Mouse (Mus musculus) neural tube, embryonic 11.5 days (tissue): Measurements from ENCODE around the gene BC025920. TPM values are rescaled to one million over a fixed set of nuclear protein-coding genes. Genes with fewer than 3 reads are reported as not detected.
A peak's percentile ranks its signal among the peaks of the same experiment; 100 is the strongest.

Experiments used
- ATAC-seq: fragments of 200-750 bp; cut with Nextera tagmentation; 2 replicates; pipeline ENCODE4 v1.8.0; 2017; ENCODE audit warnings: moderate number of reproducible peaks, mild to moderate bottlenecking, moderate TSS enrichment, moderate library complexity; ENCODE audit not compliant: insufficient read depth, low FRiP score, low TSS enrichment
- DNase-seq: peaks from one replicate; pipeline ENCODE4 v3.0.0-alpha.2; 2015; ENCODE audit warnings: low spot score
- H3K27ac ChIP-seq: fragments of 300-500 bp; sonication (generic); 2 replicates; pipeline ENCODE4 v1.5.1; 2014; ENCODE audit warnings: low read depth, mild to moderate bottlenecking, low read length
- H3K27me3 ChIP-seq: fragments of 300-500 bp; sonication (generic); 2 replicates; pipeline ENCODE4 v1.6.1; 2014; ENCODE audit warnings: mild to moderate bottlenecking, low read length, mixed read lengths; ENCODE audit not compliant: control insufficient read depth, insufficient read depth
- H3K36me3 ChIP-seq: fragments of 300-500 bp; sonication (generic); 2 replicates; pipeline ENCODE4 v1.6.1; 2014; ENCODE audit warnings: mild to moderate bottlenecking, low read length, moderate library complexity, mixed read lengths; ENCODE audit not compliant: control insufficient read depth, insufficient read depth
- H3K4me1 ChIP-seq: fragments of 300-500 bp; sonication (generic); 2 replicates; pipeline ENCODE4 v1.6.1; 2014; ENCODE audit warnings: low read length, mixed read lengths; ENCODE audit not compliant: control insufficient read depth, insufficient read depth
- H3K4me2 ChIP-seq: fragments of 300-500 bp; sonication (generic); 2 replicates; pipeline ENCODE4 v1.6.1; 2014; ENCODE audit warnings: low read depth, mild to moderate bottlenecking, moderate library complexity
- H3K4me3 ChIP-seq: fragments of 300-500 bp; sonication (generic); 2 replicates; pipeline ENCODE4 v1.5.1; 2014; ENCODE audit warnings: low read depth, low read length
- H3K9ac ChIP-seq: fragments of 300-500 bp; sonication (generic); 2 replicates; pipeline ENCODE4 v1.6.1; 2014; ENCODE audit warnings: mild to moderate bottlenecking, low read length
- H3K9me3 ChIP-seq: fragments of 300-500 bp; sonication (generic); 2 replicates; pipeline ENCODE4 v1.6.1; 2016; ENCODE audit warnings: low read length; ENCODE audit not compliant: control insufficient read depth
- WGBS: fragments of 180-500 bp; shearing (Covaris S2); extraction: QIAGEN DNeasy Blood & Tissue Kit; methylation state at CpG from one replicate; pipeline ENCODE4 v1.1.7; 2014; 5-methylcytosine and 5-hydroxymethylcytosine counted together
- polyA plus RNA-seq: library from polyadenylated mRNA; unstranded; fragments of >200 nt; fragmentation: Nextera tagmentation; extraction: Ambion mirVana; gene quantifications from 2 replicates; pipeline ENCODE4 v1.2.1, GENCODE M21; 2014

Gene BC025920
- polyA plus RNA-seq, 1 experiment from 2014 or later: 0.80 TPM

- H3K27me3 ChIP-seq: peaks cover 48% of the 10 kb centered on the region
- DNase-seq: peak; percentile 95
- peak; percentile 92 for ATAC-seq
- H3K4me2 ChIP-seq: peak overlapping the region; percentile 47
- H3K9ac ChIP-seq: no peak overlapping the region
- no peaks in the 10 kb centered on the region for H3K9me3 ChIP-seq
- no peak overlapping the region for H3K27ac ChIP-seq
- peak overlapping the region; percentile 26 for H3K4me3 ChIP-seq
- WGBS: 0% methylated on average over 18 of the region's 18 CpGs
- no peaks in the 10 kb centered on the region for H3K36me3 ChIP-seq
- peaks cover 35% of the 10 kb centered on the region for H3K4me1 ChIP-seq
Measured at GRCm38 (mm10) chr10:81571501-81571876, 34.6 kb upstream of the BC025920 start.

- Histone ChIP-seq H3K4me1 (peaks cover 35% of the 10 kb centered on the region), H3K4me3 (no peak overlapping the region), H3K27me3 (peaks cover 52% of the 10 kb centered on the region), H3K9me3 (no peaks in the 10 kb centered on the region), H3K4me2 (peak overlapping the region; percentile 21), H3K36me3 (no peaks in the 10 kb centered on the region), H3K27ac (no peak overlapping the region), H3K9ac (no peak overlapping the region)
- WGBS: 2% methylated on average over 9 of the region's 9 CpGs
- DNase-seq: no peak
- ATAC-seq: no peak
Measured at GRCm38 (mm10) chr10:81572133-81572671, 33.9 kb upstream of the BC025920 start.

- Histone ChIP-seq H3K27ac (no peak overlapping the region), H3K36me3 (no peaks in the 10 kb centered on the region), H3K9me3 (no peaks in the 10 kb centered on the region), H3K27me3 (peaks cover 47% of the 10 kb centered on the region), H3K4me2 (no peak overlapping the region; the same call in 1 of the 2 replicates), H3K9ac (no peak overlapping the region), H3K4me3 (no peak overlapping the region), H3K4me1 (peaks cover 35% of the 10 kb centered on the region)
- WGBS: 7% methylated on average over 9 of the region's 9 CpGs
- no peak for DNase-seq
- ATAC-seq: no peak
Measured at GRCm38 (mm10) chr10:81572975-81573374, 33.1 kb upstream of the BC025920 start.

GRCm38 (mm10) chr10:81574081-81575056 lies 31.7 kb upstream of the BC025920 start, which contains the start of gene Tle2:
Gene Tle2 (plus strand): TSS chr10:81574561.
- Histone ChIP-seq H3K36me3 (no peaks in the 10 kb centered on the region), H3K9ac (peak within 1 kb of the TSS; percentile 56), H3K4me2 (peak within 1 kb of the TSS; percentile 65), H3K27me3 (peaks cover 47% of the 10 kb centered on the region), H3K4me1 (peaks cover 24% of the 10 kb centered on the region), H3K27ac (no peak within 1 kb of the TSS), H3K4me3 (peak within 1 kb of the TSS; percentile 41), H3K9me3 (no peaks in the 10 kb centered on the region)
- DNase-seq (no peak), ATAC-seq (no peak)
- 26% methylated on average over 10 of the region's 10 CpGs for WGBS

- H3K9ac ChIP-seq: peak overlapping the region; percentile 56
- peak overlapping the region; percentile 41 for H3K4me3 ChIP-seq
- peaks cover 46% of the 10 kb centered on the region for H3K27me3 ChIP-seq
- ATAC-seq (no peak), DNase-seq (peak; percentile 51)
- H3K9me3 ChIP-seq: no peaks in the 10 kb centered on the region
- H3K27ac ChIP-seq: no peak overlapping the region
- WGBS: under 1% methylated on average over 30 of the region's 30 CpGs
- peaks cover 21% of the 10 kb centered on the region for H3K4me1 ChIP-seq
- H3K36me3 ChIP-seq: no peaks in the 10 kb centered on the region
- H3K4me2 ChIP-seq: peak overlapping the region; percentile 65
Measured at GRCm38 (mm10) chr10:81575208-81575631, 30.9 kb upstream of the BC025920 start.

- H3K4me1 ChIP-seq: peaks cover 17% of the 10 kb centered on the region
- H3K27ac ChIP-seq: no peak overlapping the region
- ATAC-seq: no peak
- H3K4me3 ChIP-seq: peak overlapping the region; percentile 41
- peak overlapping the region; percentile 65 for H3K4me2 ChIP-seq
- peaks cover 48% of the 10 kb centered on the region for H3K27me3 ChIP-seq
- H3K36me3 ChIP-seq: no peaks in the 10 kb centered on the region
- WGBS: 2% methylated on average over 6 of the region's 6 CpGs
- DNase-seq: no peak
- H3K9ac ChIP-seq: peak overlapping the region; percentile 56
- no peaks in the 10 kb centered on the region for H3K9me3 ChIP-seq
Measured at GRCm38 (mm10) chr10:81575695-81576094, 30.4 kb upstream of the BC025920 start.

GRCm38 (mm10) chr10:81579967-81580366 lies 26.1 kb upstream of the BC025920 start:
- ATAC-seq: no peak
- Histone ChIP-seq H3K27ac (no peak overlapping the region), H3K4me2 (no peak overlapping the region), H3K27me3 (peaks cover 19% of the 10 kb centered on the region), H3K4me3 (no peak overlapping the region), H3K36me3 (no peaks in the 10 kb centered on the region), H3K4me1 (peaks cover 6% of the 10 kb centered on the region; the same call in 1 of the 2 replicates), H3K9me3 (no peaks in the 10 kb centered on the region), H3K9ac (no peak overlapping the region)
- 79% methylated on average over 4 of the region's 4 CpGs for WGBS
- no peak for DNase-seq

- H3K4me1 ChIP-seq: peaks cover under 1% of the 10 kb centered on the region; the same call in 1 of the 2 replicates
- no peak overlapping the region for H3K4me3 ChIP-seq
Measured at GRCm38 (mm10) chr10:81580441-81581070, 25.5 kb upstream of the BC025920 start.

More at GRCm38 (mm10) chr10:81580441-81581070, 25.5 kb upstream of the BC025920 start:
- DNase-seq (no peak), ATAC-seq (no peak)
- Histone ChIP-seq H3K36me3 (no peaks in the 10 kb centered on the region), H3K9me3 (no peaks in the 10 kb centered on the region), H3K9ac (no peak overlapping the region), H3K4me2 (no peak overlapping the region), H3K27ac (no peak overlapping the region), H3K27me3 (peaks cover 19% of the 10 kb centered on the region)
- 57% methylated on average over 25 of the region's 25 CpGs for WGBS
